Mouse (Mus musculus) urinary bladder, postnatal 14 days (tissue): ENCODE data around the gene Ctc1.
"Not testable (repeated sequence)": the region's sequence is repeated elsewhere in the genome, so short reads cannot be mapped to it uniquely, and the experiment has no call there.

Experiments used
- DNase-seq: peaks from one replicate; pipeline ENCODE4 v3.0.0; 2021; ENCODE audit warnings: low spot score

Gene Ctc1

DNA sequence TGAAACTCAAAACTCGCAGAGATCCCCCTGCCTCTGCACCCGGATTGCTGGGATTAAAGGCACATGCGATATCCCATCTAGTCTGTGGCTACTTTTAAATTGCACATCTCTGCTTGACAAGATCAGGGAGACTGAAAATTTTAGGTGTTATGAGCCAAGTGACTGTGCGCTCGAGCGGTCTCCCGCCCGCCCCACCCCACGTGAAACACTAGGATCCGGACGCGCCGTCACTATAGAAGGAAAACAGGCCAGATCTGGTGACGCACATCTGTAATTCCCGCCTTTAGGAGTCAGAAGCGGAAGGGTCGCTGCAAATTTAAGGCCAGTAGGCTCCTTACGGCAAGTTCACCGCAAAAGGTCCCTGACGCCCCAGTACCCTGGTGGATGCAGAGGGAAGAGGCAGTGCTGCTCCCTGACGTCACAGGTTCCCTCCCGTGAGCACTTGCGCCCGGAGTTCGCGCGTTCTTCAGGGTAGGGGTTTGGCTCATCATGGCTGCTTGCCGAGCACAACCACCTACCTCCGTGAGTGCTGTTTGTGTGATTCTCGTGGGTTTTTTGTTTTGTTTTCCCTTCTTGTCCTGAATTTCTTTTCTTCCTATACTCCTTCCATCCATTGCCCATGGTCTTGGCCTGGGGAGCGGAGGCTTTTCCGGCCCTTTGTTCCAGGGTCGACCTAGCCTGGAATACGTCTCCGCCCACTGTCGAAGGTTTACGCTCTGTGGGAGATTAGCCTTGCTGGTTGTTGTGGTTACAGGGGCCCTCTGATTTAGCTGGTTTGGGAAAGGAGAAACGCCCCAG is at the start of gene Ctc1:
Gene Ctc1 (plus strand): TSS at position 268 of the 798 bp plus-strand sequence.
- peak; percentile 90 for DNase-seq

DNA sequence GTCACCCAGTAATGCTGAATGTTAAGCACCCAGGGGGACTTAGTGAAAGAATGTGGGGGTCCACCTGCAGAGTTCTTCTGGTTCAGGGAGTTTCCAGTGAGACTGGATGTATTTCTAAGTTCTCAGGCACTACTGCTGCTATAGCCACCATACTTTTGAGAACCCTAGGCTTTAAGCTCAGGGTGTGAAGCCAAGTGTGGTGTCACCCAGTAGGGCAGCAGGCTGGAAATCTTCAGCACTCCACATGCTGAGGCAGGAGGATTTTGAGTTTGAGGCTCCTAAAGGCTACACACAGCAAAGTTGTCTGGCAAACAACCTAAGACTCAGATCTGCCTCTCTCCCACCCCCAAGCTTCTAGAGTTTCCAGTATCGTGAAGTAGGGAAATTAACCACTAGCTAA is 49.2 kb upstream of the Ctc1 start:
- no peak for DNase-seq

DNA sequence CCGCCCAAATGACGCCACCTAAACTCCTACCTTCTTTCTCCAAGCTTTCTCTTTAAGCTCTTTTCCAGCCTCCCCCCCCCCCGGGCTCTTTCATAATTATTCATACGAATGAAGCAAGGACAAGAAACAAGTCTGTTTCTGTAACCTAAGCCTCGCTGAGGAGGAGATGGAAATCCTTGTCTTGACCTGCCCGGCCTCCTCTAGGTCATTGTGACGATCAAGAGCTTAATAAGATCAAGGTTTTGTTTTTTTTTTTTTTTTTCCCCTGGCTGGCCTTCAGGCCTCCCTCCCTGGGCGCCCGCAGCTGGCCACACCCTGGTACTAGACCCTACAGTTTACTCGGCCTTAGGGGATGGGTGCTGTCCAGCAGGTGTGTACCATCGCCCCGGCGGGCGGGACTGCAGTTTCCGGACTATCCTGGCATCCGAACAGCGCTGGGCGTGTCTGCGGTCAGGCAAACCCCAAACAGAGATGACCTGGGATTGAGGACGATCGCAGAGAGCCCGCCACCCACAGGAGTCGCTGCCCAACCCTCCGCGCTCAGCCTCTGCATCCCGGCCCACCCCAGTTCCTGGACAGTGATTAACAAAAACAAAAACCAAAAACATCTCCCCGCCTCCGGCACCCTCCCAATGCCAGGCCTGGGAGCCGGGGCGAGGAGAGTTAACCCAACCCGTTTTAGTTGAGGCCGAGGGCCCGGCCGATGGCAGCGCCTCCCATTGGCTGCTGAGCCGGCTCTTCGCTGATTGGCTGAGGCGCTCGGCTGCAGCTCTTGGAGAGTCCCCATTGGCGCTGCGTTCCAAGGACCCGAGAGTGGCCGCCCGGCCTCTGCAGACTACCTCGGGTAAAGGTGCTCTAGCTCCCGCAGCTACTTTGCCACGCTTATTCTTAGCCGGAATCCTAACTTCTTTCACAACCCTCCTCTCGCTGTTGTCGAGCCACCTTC is 48.1 kb upstream of the Ctc1 start, which contains the start of gene Slc25a35:
Gene Slc25a35 (plus strand): TSS at position 795 of the 946 bp plus-strand sequence.
- DNase-seq, result peak; percentile 92

DNA sequence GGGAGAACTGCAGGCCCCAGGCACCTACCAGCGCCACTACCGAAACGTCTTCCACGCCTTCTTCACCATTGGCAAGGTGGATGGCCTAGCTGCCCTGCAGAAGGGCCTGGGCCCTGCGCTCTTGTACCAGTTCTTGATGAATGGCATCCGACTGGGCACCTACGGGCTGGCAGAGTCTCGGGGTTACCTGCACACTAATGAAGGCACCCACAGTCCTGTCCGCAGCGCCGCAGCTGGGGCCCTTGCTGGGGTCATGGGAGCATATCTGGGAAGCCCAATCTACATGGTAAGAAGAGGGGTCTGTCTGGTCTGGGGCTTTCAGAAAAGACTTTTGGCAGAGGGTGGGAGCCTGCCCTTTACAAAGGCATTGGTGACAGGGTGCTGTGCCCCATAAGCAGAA is 47.0 kb upstream of the Ctc1 start:
- no peak for DNase-seq

DNA sequence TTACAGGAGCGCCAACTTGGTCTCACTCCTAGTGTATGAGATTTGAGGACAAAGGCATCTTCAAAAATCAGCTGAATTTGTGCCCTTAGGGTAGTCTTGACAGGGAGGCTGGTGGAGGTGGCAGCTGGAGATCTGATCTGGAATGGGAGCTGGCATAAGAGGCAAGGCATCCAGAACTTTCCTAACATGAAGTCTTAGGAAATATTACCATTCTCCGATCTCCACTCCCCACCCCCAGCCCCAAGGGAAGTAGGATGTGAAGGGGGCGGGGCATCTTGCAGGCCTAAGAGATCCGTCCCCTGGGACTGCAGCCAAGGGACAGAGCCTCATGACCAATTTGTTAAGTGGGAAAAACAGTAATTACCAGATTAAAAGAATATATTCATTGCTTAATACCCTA is 45.5 kb upstream of the Ctc1 start:
- DNase-seq, result no peak

DNA sequence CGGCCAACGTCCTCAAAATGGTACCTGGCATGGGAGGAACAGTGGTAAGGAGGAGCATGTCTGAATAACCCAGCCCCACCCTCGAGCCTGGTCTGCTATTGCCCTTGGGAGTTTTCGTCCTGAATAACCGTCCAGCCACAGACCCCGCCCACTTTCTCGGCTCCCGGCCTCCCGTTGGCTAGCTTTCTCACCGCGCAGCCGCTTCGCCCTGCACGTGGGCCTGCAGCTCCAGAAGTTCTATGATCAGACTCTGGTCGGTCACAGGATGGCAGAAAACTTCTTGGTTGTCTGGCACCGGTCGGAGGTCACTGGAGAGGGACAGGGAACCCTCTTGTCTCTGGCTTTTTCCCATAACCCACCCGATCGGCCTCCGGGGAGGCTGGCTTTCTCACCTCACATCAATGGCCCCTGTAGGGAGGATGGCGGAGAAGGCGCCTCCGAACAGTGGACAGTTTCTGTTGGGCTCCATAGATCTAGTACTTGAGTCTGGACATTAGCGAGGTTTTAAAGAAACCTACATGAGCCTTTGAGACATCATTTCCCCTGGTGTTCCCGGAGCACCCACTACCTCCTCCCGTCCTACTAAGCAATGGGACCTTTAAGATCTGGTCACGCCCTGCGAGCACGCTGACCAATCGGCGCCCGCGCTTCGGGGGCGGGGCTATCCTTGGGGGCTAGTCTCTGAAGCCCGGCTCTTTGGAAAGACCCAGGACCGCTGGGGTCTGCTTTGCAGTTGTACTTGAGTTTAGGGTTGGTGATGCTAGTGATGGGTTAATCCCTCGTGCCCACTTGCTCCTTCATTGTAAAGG is 42.3 kb upstream of the Ctc1 start:
- DNase-seq, result peak; percentile 85

GRCm38 (mm10) chr11:68974059-68974450 is 41.7 kb upstream of the Ctc1 start:
- no peak for DNase-seq

DNA sequence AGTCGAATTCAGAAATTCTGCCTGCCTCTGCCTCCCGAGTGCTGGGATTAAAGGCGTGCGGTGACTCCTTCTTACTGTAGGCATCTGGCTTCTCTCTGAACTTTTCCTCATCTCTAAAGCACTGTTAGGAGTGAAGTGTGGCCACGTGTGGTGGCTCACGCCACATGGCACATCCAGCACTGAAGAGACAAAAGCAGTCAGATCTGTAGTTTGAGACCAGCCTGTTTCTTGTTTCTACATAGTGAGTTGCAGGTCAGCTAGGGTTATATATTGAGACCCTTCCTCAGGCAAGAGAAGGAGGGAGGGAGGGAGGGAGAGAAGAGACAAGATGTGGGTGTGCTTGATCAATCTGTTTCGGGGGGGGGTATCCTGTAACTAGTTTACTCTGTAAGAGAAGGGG is 40.6 kb upstream of the Ctc1 start, which contains the start of gene Rangrf:
Gene Rangrf (minus strand): TSS at position 101 of the 400 bp plus-strand sequence.
- no peak for DNase-seq

GRCm38 (mm10) chr11:68975601-68976000 is 40.1 kb upstream of the Ctc1 start:
- DNase-seq, result no peak

- DNase-seq, result no peak
These were observed 36.4 kb upstream of the Ctc1 start for GRCm38 (mm10) chr11:68979320-68979733.

DNA sequence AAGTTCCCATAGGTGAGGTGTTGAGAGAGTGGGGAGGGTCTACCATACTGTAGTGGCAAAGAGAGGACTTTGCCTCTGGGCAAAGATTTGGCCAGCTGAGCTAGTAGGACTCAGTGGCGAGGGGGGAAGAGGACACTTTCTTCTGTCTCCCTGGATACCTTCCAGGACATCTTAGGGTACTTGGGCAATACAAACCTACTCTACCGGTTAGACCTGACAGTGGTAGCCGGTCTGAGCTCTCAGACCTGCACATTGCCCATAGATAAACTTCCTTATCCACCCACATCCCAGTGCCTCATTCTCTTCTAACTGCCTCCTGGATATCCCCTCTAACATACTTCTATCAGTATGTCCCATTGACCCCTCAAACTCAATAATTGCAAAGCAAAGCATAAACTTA is 34.8 kb upstream of the Ctc1 start:
- peak; percentile 54 for DNase-seq

GRCm38 (mm10) chr11:68982639-68983369 is 32.9 kb upstream of the Ctc1 start:
- peak; percentile 86 for DNase-seq

DNA sequence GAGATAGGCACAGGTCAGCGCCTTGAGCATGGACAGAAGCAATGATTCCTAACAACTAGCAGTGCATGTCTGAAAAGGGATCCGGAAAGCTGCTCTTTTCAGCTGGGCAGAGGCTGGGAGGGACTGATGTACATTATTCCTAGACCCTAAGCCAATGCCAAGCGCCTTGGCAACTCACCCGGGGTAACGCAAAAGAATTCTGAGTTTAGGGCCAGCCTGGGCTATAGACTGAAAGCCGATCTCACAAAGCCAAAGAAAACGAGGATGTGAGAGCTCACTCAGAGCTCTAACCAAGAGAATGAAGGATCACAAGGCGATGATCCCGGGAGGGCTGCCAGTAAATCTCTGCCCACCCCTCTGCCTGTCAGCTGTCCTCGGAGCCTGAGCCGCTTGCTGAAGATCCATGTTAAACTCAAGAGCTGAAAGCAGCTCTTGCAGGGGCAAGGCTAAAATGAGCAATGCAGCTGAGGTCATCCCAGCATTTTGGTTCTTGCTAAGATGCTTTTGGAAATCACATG is 28.3 kb upstream of the Ctc1 start:
- DNase-seq, result no peak

DNA sequence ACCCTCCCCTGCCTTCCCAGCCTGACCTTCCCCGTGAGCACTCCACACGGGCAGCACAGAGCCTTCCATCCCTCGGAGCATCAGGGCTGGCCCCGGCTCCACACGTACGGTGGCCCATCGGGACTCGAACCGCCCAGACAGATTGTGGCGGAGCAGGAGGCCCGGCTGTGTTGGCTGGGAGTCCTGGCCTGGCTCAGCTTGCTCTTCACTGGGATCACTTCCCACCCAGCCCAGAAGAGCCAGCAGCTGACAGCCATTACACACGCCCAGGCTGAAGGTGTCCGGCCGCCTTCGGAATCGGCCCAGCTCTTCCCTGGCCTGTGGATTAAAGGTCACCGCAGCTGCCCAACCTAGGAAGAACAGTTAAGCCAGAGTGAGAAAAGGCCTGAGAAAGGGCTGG is 27.4 kb upstream of the Ctc1 start:
- DNase-seq, result peak; percentile 32

GRCm38 (mm10) chr11:68993122-68993521 is 22.6 kb upstream of the Ctc1 start:
- no peak for DNase-seq

DNA sequence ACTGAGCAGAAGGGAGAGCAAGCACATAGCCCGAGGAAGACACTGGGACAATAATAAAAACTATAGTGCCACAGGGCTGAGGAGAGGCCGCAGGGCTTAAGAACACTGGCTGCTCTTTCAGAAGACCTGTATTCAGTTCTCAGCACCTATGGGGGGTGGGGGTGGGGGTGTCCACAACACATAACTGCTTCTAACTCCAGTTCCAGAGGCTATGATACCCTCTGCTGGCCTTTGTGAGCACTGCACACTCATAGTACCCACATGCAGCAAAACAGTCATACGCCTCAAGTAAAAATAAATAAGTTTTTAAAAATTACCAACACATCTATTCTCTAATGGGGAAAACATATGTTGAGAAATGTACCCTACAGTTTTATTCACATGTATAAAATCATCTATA is 21.3 kb upstream of the Ctc1 start:
- DNase-seq, result no peak

DNA sequence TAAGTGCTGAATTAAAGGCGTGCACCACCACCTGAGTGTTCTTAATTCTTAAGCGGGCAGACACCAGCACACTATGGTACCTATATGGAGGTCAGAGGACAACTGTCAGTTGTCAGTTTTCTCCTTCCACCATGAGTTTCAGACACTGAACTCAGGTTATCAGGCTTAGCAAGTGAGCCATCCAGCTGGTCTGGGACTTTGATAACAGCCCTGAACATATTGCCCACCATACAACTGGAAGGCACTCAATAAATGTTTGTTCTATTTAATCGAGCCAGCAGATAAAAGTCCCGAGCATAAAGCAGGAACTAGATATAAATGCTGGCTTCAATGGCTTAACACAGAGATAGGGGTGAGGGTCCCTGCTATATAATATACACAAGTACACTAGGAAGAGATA is 18.6 kb upstream of the Ctc1 start:
- no peak for DNase-seq

GRCm38 (mm10) chr11:69002782-69003181 is 12.9 kb upstream of the Ctc1 start:
- not testable (repeated sequence) for DNase-seq

GRCm38 (mm10) chr11:69003592-69003991 is 12.1 kb upstream of the Ctc1 start:
- DNase-seq, result no peak

GRCm38 (mm10) chr11:69005193-69005592 is 10.5 kb upstream of the Ctc1 start:
- no peak for DNase-seq

- DNase-seq, result not testable (repeated sequence)
These were observed 9.1 kb upstream of the Ctc1 start for GRCm38 (mm10) chr11:69006575-69006974.
